Mouse (Mus musculus) MEL (cell line): Measurements from ENCODE around the gene Ankrd53. TPM values are rescaled to one million over a fixed set of nuclear protein-coding genes. Genes with fewer than 3 reads are reported as not detected.

Experiments
- DNase-seq: peaks from one replicate; pipeline ENCODE4 v3.0.0; 2011; ENCODE audit warnings: low read depth, low spot score
- H3K27ac ChIP-seq: 2 replicates; pipeline ENCODE4 v1.5.1; 2012; ENCODE audit warnings: low read depth, mild to moderate bottlenecking, control low read depth, low read length, moderate library complexity; ENCODE audit not compliant: control insufficient read depth
- H3K27me3 ChIP-seq, 2 experiments: fragments of 150-350 bp in 1 of 2; sonication (generic) in 1 of 2; 2 replicates each; pipeline ENCODE4 v1.6.1; 2012; ENCODE audit warnings: low read length in 2 of 2, mild to moderate bottlenecking in 2 of 2, improper control_type of control experiment in 1 of 2, moderate library complexity in 1 of 2; ENCODE audit not compliant: insufficient read depth in 2 of 2, control insufficient read depth in 1 of 2
- H3K36me3 ChIP-seq, 2 experiments: 2 replicates each; pipeline ENCODE4 v1.6.1; 2012 to 2014; ENCODE audit warnings: low read length in 2 of 2, improper control_type of control experiment in 1 of 2, inconsistent platforms in 1 of 2, mild to moderate bottlenecking in 1 of 2; ENCODE audit not compliant: insufficient read depth in 2 of 2, control insufficient read depth in 1 of 2
- H3K4me1 ChIP-seq, 2 experiments: fragments of 150-350 bp in 1 of 2; sonication (generic) in 1 of 2; 2 replicates each; pipeline ENCODE4 v1.6.1; 2012; ENCODE audit warnings: low read length in 2 of 2, improper control_type of control experiment in 1 of 2, mild to moderate bottlenecking in 1 of 2; ENCODE audit not compliant: insufficient read depth in 2 of 2, control insufficient read depth in 1 of 2
- H3K4me3 ChIP-seq, 2 experiments: fragments of 150-350 bp in 1 of 2; sonication (generic) in 1 of 2; 2 replicates each; pipeline ENCODE4 v1.5.1; 2012; ENCODE audit warnings: low read depth in 2 of 2, low read length in 2 of 2, mild to moderate bottlenecking in 2 of 2, moderate library complexity in 2 of 2, control low read depth in 1 of 2, improper control_type of control experiment in 1 of 2; ENCODE audit not compliant: control insufficient read depth in 1 of 2, insufficient read depth in 1 of 2
- H3K79me2 ChIP-seq: 2 replicates; pipeline ENCODE4 v1.6.1; 2012; ENCODE audit warnings: mild to moderate bottlenecking, low read length, moderate library complexity; ENCODE audit not compliant: control insufficient read depth, poor library complexity, insufficient read depth
- H3K9ac ChIP-seq: 2 replicates; pipeline ENCODE4 v1.6.1; 2012; ENCODE audit warnings: low read depth, mild to moderate bottlenecking, control low read depth, low read length, moderate library complexity; ENCODE audit not compliant: control insufficient read depth, poor library complexity, severe bottlenecking
- H3K9me3 ChIP-seq: fragments of 150-350 bp; sonication (generic); replicated peaks from 2 replicates; pipeline ENCODE4 v1.6.1; 2012; ENCODE audit warnings: mild to moderate bottlenecking, low read length, improper control_type of control experiment, moderate library complexity; ENCODE audit not compliant: insufficient read depth
- CTCF ChIP-seq, 3 experiments: IDR thresholded peaks in 2 of 3; conservative IDR thresholded peaks in 1 of 3; 2 replicates each; pipeline ENCODE4 v1.5.1; 2011 to 2012; ENCODE audit warnings: low read length in 3 of 3, low read depth in 2 of 3, mild to moderate bottlenecking in 2 of 3, improper control_type of control experiment in 1 of 3, inconsistent platforms in 1 of 3, mixed read lengths in 1 of 3, moderate library complexity in 1 of 3; ENCODE audit not compliant: control insufficient read depth in 1 of 3, insufficient read depth in 1 of 3, poor library complexity in 1 of 3, severe bottlenecking in 1 of 3
- E2F4 ChIP-seq: IDR thresholded peaks from 2 replicates; pipeline ENCODE4 v1.6.1; 2011; ENCODE audit warnings: low read depth, low read length, improper control_type of control experiment, borderline replicate concordance
- ELF1 ChIP-seq: IDR thresholded peaks from 2 replicates; pipeline ENCODE4 v1.6.1; 2014; ENCODE audit warnings: low read depth, mild to moderate bottlenecking, inconsistent platforms, low read length, improper control_type of control experiment, moderate library complexity
- GATA1 ChIP-seq: IDR thresholded peaks from 2 replicates; pipeline ENCODE4 v1.6.1; 2011; ENCODE audit warnings: low read depth, low read length, improper control_type of control experiment
- KAT2A ChIP-seq: conservative IDR thresholded peaks from 2 replicates; pipeline ENCODE4 v1.6.1; 2012; ENCODE audit warnings: low read depth, low read length, improper control_type of control experiment, inconsistent platforms
- MAX ChIP-seq: IDR thresholded peaks from 2 replicates; pipeline ENCODE4 v1.6.1; 2011; ENCODE audit warnings: low read length, improper control_type of control experiment
- NELFE ChIP-seq: IDR thresholded peaks from 2 replicates; pipeline ENCODE4 v1.6.1; 2011; ENCODE audit warnings: low read depth, low read length, improper control_type of control experiment
- POLR2AphosphoS2 ChIP-seq: IDR thresholded peaks from 2 replicates; pipeline ENCODE4 v1.6.1; 2011; ENCODE audit warnings: low read length, improper control_type of control experiment
- POLR2AphosphoS5 ChIP-seq: IDR thresholded peaks from 2 replicates; pipeline ENCODE4 v1.6.1; 2012; ENCODE audit warnings: low read depth, borderline replicate concordance, mild to moderate bottlenecking, inconsistent platforms, low read length, moderate library complexity, mixed read lengths
- RAD21 ChIP-seq: IDR thresholded peaks from 2 replicates; pipeline ENCODE4 v1.6.1; 2011; ENCODE audit warnings: mild to moderate bottlenecking, low read depth, low read length, improper control_type of control experiment
- TCF12 ChIP-seq: IDR thresholded peaks from 2 replicates; pipeline ENCODE4 v1.6.1; 2014; ENCODE audit warnings: low read depth, mild to moderate bottlenecking, inconsistent platforms, low read length, improper control_type of control experiment, moderate library complexity
- USF1 ChIP-seq: IDR thresholded peaks from 2 replicates; pipeline ENCODE4 v1.6.1; 2014; ENCODE audit warnings: low read depth, mild to moderate bottlenecking, inconsistent platforms, low read length, improper control_type of control experiment, moderate library complexity
- ZMIZ1 ChIP-seq: IDR thresholded peaks from 2 replicates; pipeline ENCODE4 v1.6.1; 2012; ENCODE audit warnings: low read depth, mild to moderate bottlenecking, inconsistent platforms, low read length, improper control_type of control experiment, moderate library complexity
- ZNF384 ChIP-seq: IDR thresholded peaks from 2 replicates; pipeline ENCODE4 v1.6.1; 2012; ENCODE audit warnings: low read depth, mild to moderate bottlenecking, inconsistent platforms, low read length, improper control_type of control experiment
- polyA plus RNA-seq, 2 experiments: library from polyadenylated mRNA; stranded (reverse) in 1 of 2; unstranded in 1 of 2; fragments of >175 nt in 1 of 2; fragments of >200 nt in 1 of 2; gene quantifications; 2 replicates each; pipeline versions ENCODE4 v1.2.1 to v1.2.4; 2012; ENCODE audit warnings: low replicate concordance in 2 of 2, low read depth in 1 of 2; ENCODE audit not compliant: insufficient read length in 2 of 2, insufficient read depth in 1 of 2, missing spikeins in 1 of 2
- total RNA-seq: library from RNA; depleted of rRNA; stranded (reverse); fragments of 300-350 nt; gene quantifications from 2 replicates; pipeline ENCODE4 v1.2.3, GENCODE M21; 2012; rRNA removed

Gene Ankrd53
- total RNA-seq (not detected in 2 replicates), polyA plus RNA-seq (under 1 TPM in 1 of 2 experiments, not detected in 1; 0.67 TPM)

- no peak for TF ChIP-seq ZNF384
- TF ChIP-seq POLR2AphosphoS5: no peak
- TF ChIP-seq E2F4: no peak
- TF ChIP-seq NELFE: no peak
- DNase-seq: no peak
- Histone ChIP-seq H3K9ac (no peak within 1 kb of the TSS), H3K4me1 (no peaks in the 10 kb centered on the region), H3K27ac (no peak within 1 kb of the TSS), H3K9me3 (no peaks in the 10 kb centered on the region), H3K27me3 (no peaks in the 10 kb centered on the region), H3K79me2 (no peaks in the 10 kb centered on the region), H3K4me3 (no peak within 1 kb of the TSS), H3K36me3 (no peaks in the 10 kb centered on the region)
These were observed at the start of gene Ankrd53 for GRCm38 (mm10) chr6:83762344-83762743. Gene Ankrd53, plus strand, starts transcription at chr6:83762644.

DNA sequence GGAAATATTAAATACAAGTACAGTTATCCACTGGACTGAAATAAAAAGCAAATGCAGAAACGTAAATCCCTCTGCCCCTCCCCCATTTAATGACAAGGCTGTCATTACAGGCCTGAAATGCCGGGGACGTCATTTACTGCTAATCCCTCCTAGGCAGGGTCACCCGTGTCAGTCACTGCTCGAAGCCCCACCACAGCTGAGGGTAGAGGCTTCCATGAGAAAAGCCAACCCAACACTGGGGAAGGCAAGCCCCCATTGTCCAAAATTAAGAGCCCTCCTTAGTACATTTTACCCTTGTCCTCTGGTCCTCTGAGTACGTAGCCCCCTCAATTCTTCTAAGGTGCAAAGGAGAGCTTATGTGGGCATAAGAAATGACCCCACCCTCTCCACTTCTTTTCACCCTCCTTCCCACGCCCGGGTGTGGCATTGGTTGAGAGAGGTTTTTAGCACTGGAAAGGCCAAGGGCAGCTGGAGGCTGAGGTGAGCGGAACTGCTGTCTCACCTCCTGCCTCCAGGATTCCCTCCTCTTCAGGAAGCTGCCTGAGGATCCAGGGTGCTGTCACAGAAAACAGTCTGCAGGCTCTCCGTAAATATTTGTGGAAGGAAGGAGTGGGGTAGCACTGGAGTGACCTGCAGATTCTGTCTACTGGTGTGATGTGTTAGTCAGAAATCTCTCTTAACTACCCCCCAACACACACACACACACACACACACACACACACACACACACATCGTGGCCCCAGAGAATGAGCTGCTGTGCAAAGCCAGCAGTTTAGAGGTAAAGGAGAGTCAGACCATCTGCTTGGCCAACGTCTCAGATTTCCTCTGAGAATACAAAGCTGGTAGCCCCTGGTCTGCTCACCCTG is 48.9 kb upstream of the Ankrd53 start:
- Histone ChIP-seq H3K27ac (no peak overlapping the region), H3K4me1 (no peaks in the 10 kb centered on the region; a peak in 1 of 4 replicates), H3K4me3 (no peak overlapping the region), H3K9ac (no peak overlapping the region), H3K9me3 (no peaks in the 10 kb centered on the region), H3K27me3 (no peaks in the 10 kb centered on the region; a peak in 2 of 4 replicates), H3K36me3 (no peaks in the 10 kb centered on the region), H3K79me2 (no peaks in the 10 kb centered on the region; the same call in 1 of the 2 replicates)
- no peak for DNase-seq
- TF ChIP-seq ZMIZ1 (no peak), CTCF (IDR thresholded peaks at IDR 0.05 in 2 of 3, conservative IDR thresholded peaks at IDR 0.05 in 1 of 3; ENCODE audit: control insufficient read depth in 1 of 3, insufficient read depth in 1 of 3, low read depth in 2 of 3, low read length in 3 of 3, poor library complexity in 1 of 3, severe bottlenecking in 1 of 3) (no peak), KAT2A (no peak), POLR2AphosphoS2 (no peak), GATA1 (no peak), TCF12 (no peak), RAD21 (no peak), MAX (no peak), USF1 (no peak), ELF1 (no peak)
